Mouse (Mus musculus): ENCODE measurements around the gene Rgs13.

DNA sequence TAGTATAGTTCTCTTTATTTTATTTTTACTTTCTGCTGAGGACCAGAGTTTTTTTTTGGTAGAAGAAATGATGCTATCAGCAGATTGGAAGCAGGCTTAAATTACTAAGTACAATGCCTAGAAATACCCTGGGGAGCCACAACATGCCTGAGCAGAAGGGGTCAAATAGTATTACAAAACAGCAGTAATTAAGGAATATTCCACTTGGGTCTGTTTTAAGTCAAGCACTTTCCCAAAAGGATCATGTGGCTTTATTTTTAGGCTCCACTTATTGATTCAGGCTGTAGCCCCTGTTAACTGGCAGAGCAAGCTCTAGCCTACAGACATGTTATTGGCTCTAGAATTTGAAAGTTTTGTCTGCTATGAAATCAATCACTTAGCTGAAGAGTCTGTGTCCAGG lies 6.5 kb upstream of the Rgs13 start:
- TF ChIP-seq CTCF (IDR thresholded peaks at IDR 0.05; ENCODE audit: borderline replicate concordance, extremely low read depth, insufficient read depth, insufficient read length) (no peak), POLR2A (IDR thresholded peaks at IDR 0.05; ENCODE audit: borderline replicate concordance, extremely low read depth, insufficient read depth, insufficient read length, poor library complexity, severe bottlenecking) (no peak)

Measured in brain, embryonic 14.5 days (tissue).